Mouse (Mus musculus) forebrain, embryonic 15.5 days (tissue): ENCODE data around the gene D5Ertd577e. TPM values are rescaled to one million over a fixed set of nuclear protein-coding genes. Genes with fewer than 3 reads are reported as not detected.
"Not testable (repeated sequence)": the region's sequence is repeated elsewhere in the genome, so short reads cannot be mapped to it uniquely, and the experiment has no call there.

ENCODE experiments used
- ATAC-seq: fragments of 200-750 bp; cut with Nextera tagmentation; replicated peaks from 2 replicates; pipeline ENCODE4 v1.8.0; 2017; ENCODE audit warnings: mild to moderate bottlenecking, moderate TSS enrichment, moderate library complexity
- H3K27ac ChIP-seq: fragments of 300-500 bp; sonication (generic); replicated peaks from 2 replicates; pipeline ENCODE4 v1.5.1; 2015; ENCODE audit warnings: mild to moderate bottlenecking, inconsistent platforms
- H3K27me3 ChIP-seq: fragments of 300-500 bp; sonication (generic); 2 replicates; pipeline ENCODE4 v1.6.1; 2015; ENCODE audit warnings: inconsistent platforms
- H3K36me3 ChIP-seq: fragments of 300-500 bp; sonication (generic); 2 replicates; pipeline ENCODE4 v1.6.1; 2015; ENCODE audit warnings: mild to moderate bottlenecking, inconsistent platforms
- H3K4me1 ChIP-seq: fragments of 300-500 bp; sonication (generic); 2 replicates; pipeline ENCODE4 v1.6.1; 2015; ENCODE audit warnings: inconsistent platforms
- H3K4me2 ChIP-seq: fragments of 300-500 bp; sonication (generic); replicated peaks from 2 replicates; pipeline ENCODE4 v1.6.1; 2015; ENCODE audit warnings: mild to moderate bottlenecking, inconsistent platforms
- H3K4me3 ChIP-seq: fragments of 300-500 bp; sonication (generic); 2 replicates; pipeline ENCODE4 v1.5.1; 2015; ENCODE audit warnings: mild to moderate bottlenecking, inconsistent platforms
- H3K9ac ChIP-seq: fragments of 300-500 bp; sonication (generic); replicated peaks from 2 replicates; pipeline ENCODE4 v1.6.1; 2015; ENCODE audit warnings: mild to moderate bottlenecking, inconsistent platforms
- H3K9me3 ChIP-seq: fragments of 300-500 bp; sonication (generic); 2 replicates; pipeline ENCODE4 v1.6.1; 2016; ENCODE audit warnings: inconsistent platforms
- WGBS: fragments of 180-500 bp; shearing (Covaris S2); methylation state at CpG from one replicate; pipeline ENCODE4 v1.1.7; 2015; ENCODE audit warnings: mixed read lengths; 5-methylcytosine and 5-hydroxymethylcytosine counted together
- polyA plus RNA-seq: library from polyadenylated mRNA; unstranded; fragments of >200 nt; fragmentation: Nextera tagmentation; extraction: Ambion mirVana; gene quantifications from 2 replicates; pipeline ENCODE4 v1.2.1, GENCODE M21; 2015

D5Ertd577e gene
- polyA plus RNA-seq, result not detected in 2 replicates

- H3K9me3 ChIP-seq, H3K9ac ChIP-seq, H3K27me3 ChIP-seq, H3K4me3 ChIP-seq, H3K27ac ChIP-seq, H3K36me3 ChIP-seq, H3K4me1 ChIP-seq, ATAC-seq, H3K4me2 ChIP-seq: not testable (repeated sequence)
- WGBS, result 42% methylated on average over 1 of the region's 1 CpGs
Observed at GRCm38 (mm10) chr5:95456506-95456905, at the start of gene D5Ertd577e. TSS of gene D5Ertd577e (plus strand) at chr5:95456806.

DNA sequence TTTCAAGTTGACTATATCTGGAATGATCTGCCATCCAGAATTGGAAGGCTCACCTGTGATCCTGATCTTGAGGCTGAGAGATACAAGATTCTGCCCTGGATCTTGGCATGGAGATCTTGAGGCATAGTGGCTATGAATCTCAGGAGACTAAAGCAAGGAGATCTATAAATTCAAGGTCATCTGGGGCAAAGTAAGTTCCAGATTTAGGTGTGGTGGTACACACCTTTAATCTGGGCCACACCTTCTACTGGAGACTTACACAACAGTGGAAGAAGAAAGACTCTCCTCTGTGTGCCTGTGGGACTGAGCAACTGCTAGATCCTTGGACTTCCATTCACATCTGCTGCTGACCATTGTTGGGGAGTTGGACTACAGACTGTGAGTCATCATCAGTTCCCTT, 53.9 kb downstream of the D5Ertd577e start, which contains the start of gene Gm3286:
Gm3286 (plus strand) TSS at position 301 of the 400 bp plus-strand sequence.
- H3K36me3 ChIP-seq, H3K27me3 ChIP-seq, H3K27ac ChIP-seq, ATAC-seq, H3K4me1 ChIP-seq, H3K9ac ChIP-seq, H3K4me2 ChIP-seq, H3K4me3 ChIP-seq, H3K9me3 ChIP-seq: not testable (repeated sequence)

Other genes starting within 250 kb of the D5Ertd577e start
- gene Gm10424, start 184.0 kb upstream of the D5Ertd577e start, polyA plus RNA-seq, result not detected in 2 replicates
- gene Gm3259, start 150.9 kb upstream of the D5Ertd577e start, polyA plus RNA-seq, result not detected in 2 replicates
- gene Gm3286, start 54.0 kb downstream of the D5Ertd577e start, polyA plus RNA-seq, result not detected in 2 replicates
- gene Gm7971, start 138.1 kb downstream of the D5Ertd577e start, polyA plus RNA-seq, result not detected in 2 replicates